Mouse (Mus musculus) splenic B cell, adult 2 months (primary cell): ENCODE results near the gene C1qb.

Experiments used
- DNase-seq: peaks from one replicate; pipeline ENCODE4 v3.0.0-alpha.2; 2011; ENCODE audit warnings: low read depth, low spot score
- H3K27me3 ChIP-seq: 2 replicates; pipeline ENCODE4 v1.6.1; 2012; ENCODE audit warnings: mild to moderate bottlenecking, low read length, moderate library complexity, mixed read lengths; ENCODE audit not compliant: control insufficient read depth, poor library complexity, insufficient read depth, severe bottlenecking
- H3K36me3 ChIP-seq: 2 replicates; pipeline ENCODE4 v1.6.1; 2012; ENCODE audit warnings: mild to moderate bottlenecking, low read length, moderate library complexity, mixed read lengths; ENCODE audit not compliant: control insufficient read depth, poor library complexity, insufficient read depth, severe bottlenecking

C1qb gene

DNA sequence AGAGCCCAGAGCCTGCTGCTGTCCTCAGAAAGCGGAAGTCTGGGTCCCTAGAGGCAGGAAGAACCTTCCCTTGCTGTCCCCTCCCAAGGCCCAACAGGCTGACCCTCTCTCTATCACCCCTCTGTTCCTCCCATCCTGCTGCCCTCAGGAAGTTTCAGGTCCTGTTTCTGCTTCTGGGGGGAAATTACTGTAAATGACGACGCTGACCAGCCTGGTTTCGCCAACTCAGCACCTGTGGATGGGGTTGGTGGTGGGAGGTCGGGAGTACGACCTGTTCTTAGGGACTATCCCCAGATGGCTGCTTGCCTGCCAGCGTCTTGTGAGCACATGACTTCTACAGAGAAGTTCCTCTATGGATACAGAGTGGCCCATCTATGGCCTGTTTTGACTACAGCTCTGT lies at the start of gene C1qb:
C1qb (minus strand) TSS at position 87 of the 400 bp plus-strand sequence.
- H3K36me3 ChIP-seq = no peaks in the 10 kb centered on the region
- H3K27me3 ChIP-seq = no peaks in the 10 kb centered on the region
- DNase-seq = no peak

- Histone ChIP-seq H3K36me3 (no peaks in the 10 kb centered on the region), H3K27me3 (no peaks in the 10 kb centered on the region)
- DNase-seq = no peak
Measured at GRCm38 (mm10) chr4:136934746-136935613, 49.0 kb upstream of the C1qb start.

DNA sequence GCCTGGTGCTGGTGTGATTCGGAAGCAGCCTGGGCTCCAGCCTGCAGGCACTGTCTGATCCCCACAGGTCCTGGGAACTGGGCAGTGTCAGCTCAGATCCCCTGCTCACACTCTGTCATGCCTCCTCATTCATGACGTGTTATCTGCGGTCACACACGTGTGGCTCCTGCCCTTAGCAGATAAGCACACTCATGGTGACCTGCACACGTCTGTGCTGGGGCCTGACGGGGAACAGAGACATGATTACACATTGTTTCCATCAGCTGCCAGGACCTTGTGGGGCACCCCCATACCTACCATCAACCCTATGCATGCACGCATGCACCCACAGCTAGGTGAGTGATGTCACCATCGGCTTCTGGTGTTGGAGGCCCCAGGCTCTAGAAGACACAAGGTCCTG lies 44.5 kb upstream of the C1qb start:
- no peaks in the 10 kb centered on the region for H3K36me3 ChIP-seq
- DNase-seq = no peak
- no peaks in the 10 kb centered on the region for H3K27me3 ChIP-seq

GRCm38 (mm10) chr4:136928928-136929327 lies 42.9 kb upstream of the C1qb start:
- peak; percentile 33 for DNase-seq

GRCm38 (mm10) chr4:136925804-136926203 lies 39.8 kb upstream of the C1qb start:
- no peak for DNase-seq
- no peaks in the 10 kb centered on the region for H3K36me3 ChIP-seq

More at GRCm38 (mm10) chr4:136928928-136929327, 42.9 kb upstream of the C1qb start:
- Histone ChIP-seq H3K27me3 (no peaks in the 10 kb centered on the region), H3K36me3 (no peaks in the 10 kb centered on the region)

DNA sequence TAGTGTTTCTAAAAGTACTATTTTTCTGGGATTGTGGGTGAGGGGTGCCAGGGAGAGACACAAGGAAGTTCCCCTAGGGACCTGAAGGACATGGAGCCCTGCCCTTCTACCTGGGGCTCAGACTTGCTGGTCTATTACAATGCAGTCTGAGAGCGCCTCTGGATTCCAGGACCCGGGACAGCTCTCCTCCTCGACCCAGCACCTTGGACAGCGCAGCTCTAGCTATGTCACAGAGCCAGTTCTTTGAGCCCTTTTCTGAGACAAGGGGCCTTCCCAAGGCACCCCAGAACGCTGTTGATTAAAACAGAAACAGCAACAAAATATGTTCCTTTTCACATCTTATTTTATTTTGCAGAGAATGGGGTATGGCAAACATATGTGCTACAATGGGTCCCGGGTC lies 38.5 kb upstream of the C1qb start:
- H3K27me3 ChIP-seq = no peaks in the 10 kb centered on the region
- DNase-seq = peak; percentile 31
- H3K36me3 ChIP-seq = no peaks in the 10 kb centered on the region

More at GRCm38 (mm10) chr4:136925804-136926203, 39.8 kb upstream of the C1qb start:
- H3K27me3 ChIP-seq = no peaks in the 10 kb centered on the region

DNA sequence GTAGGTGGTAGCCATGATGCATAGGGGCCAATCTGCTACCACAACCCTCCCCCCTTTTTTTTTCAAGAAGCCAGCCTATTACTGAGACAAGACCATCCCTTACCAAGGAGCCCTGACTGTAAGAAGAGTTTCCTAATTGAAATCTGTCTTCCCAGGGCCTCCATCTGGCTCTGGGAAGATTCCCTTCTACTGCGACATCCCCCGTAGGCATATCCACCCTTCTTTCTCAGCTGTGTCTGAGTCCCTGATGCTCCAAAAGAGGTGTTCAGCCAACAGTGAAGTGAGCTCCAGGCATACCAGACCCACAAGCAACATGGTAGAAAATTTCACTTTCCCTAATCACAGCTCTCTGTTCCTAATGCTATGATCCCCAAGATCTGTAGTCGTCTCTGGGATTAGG lies 33.5 kb upstream of the C1qb start:
- H3K27me3 ChIP-seq = no peaks in the 10 kb centered on the region
- no peaks in the 10 kb centered on the region for H3K36me3 ChIP-seq
- no peak for DNase-seq

GRCm38 (mm10) chr4:136918834-136919233 lies 32.8 kb upstream of the C1qb start:
- Histone ChIP-seq H3K36me3 (no peaks in the 10 kb centered on the region), H3K27me3 (no peaks in the 10 kb centered on the region)
- DNase-seq = no peak

DNA sequence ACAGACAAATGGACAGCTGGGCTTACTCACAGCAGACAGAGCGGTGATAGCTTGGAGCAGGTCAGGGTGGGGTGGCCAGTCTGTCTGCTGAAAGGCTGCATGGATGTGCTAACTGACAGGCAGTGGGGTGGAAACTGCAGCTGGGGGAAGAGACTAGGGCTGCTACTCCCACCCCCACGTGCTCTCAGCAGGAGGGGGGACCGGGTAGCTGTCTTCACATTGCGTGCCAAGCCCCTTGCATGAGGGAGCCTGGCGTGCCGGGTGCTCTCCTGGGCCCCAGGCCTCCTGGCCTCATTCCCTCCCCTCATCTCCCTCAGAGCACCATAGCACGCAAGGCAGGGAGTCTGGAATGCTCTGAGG lies 31.2 kb upstream of the C1qb start:
- no peaks in the 10 kb centered on the region for H3K36me3 ChIP-seq
- no peak for DNase-seq
- H3K27me3 ChIP-seq = no peaks in the 10 kb centered on the region

- Histone ChIP-seq H3K27me3 (no peaks in the 10 kb centered on the region), H3K36me3 (no peaks in the 10 kb centered on the region)
- DNase-seq = no peak
Measured at GRCm38 (mm10) chr4:136916359-136917164, 30.6 kb upstream of the C1qb start.

GRCm38 (mm10) chr4:136912841-136913240 lies 26.9 kb upstream of the C1qb start:
- no peak for DNase-seq
- no peaks in the 10 kb centered on the region for H3K36me3 ChIP-seq
- no peaks in the 10 kb centered on the region for H3K27me3 ChIP-seq

DNA sequence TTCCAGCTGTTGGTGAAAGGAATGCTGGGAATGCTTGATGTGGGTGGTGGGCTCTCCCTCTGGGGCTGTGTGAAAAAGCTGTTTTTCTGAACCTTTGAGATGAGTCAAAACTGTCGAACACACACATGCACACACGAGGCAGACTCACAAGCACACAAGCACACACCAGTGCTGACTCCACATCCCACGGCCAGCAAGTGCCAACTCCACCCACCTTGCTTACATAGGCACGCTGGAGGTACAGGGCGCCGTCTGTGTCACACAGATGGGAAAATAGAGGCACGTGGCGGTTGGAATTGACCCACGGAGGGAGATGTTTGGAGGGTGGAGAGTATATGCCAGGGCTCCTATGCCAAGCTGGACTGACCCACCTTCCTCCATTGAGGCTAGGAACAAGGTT lies 25.8 kb upstream of the C1qb start:
- Histone ChIP-seq H3K27me3 (no peaks in the 10 kb centered on the region), H3K36me3 (no peaks in the 10 kb centered on the region)
- no peak for DNase-seq

DNA sequence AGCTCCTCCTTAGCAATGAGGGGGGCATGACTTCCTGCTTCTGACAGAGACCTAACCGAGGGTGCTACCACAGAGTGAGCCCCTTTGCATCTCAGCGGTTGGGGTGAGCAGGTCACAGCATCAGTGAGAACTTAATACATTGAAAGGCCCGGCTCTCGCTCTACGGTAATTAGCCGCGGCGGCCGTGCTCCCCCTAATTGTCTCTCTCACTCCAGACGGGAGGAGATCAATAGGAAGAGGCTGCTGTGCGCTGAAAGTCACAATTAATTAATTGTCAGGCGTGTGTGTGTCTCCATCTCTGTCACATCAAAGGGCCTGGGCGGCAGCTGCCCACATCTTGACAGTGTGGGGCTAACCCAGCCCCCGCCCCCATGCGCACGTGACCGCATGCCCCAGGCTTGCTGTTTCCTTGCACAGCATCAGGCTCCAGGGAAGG lies 25.2 kb upstream of the C1qb start:
- Histone ChIP-seq H3K36me3 (no peaks in the 10 kb centered on the region), H3K27me3 (no peaks in the 10 kb centered on the region)
- DNase-seq = no peak

GRCm38 (mm10) chr4:136907809-136908208 lies 21.8 kb upstream of the C1qb start:
- Histone ChIP-seq H3K27me3 (no peaks in the 10 kb centered on the region), H3K36me3 (no peaks in the 10 kb centered on the region)
- DNase-seq = no peak

DNA sequence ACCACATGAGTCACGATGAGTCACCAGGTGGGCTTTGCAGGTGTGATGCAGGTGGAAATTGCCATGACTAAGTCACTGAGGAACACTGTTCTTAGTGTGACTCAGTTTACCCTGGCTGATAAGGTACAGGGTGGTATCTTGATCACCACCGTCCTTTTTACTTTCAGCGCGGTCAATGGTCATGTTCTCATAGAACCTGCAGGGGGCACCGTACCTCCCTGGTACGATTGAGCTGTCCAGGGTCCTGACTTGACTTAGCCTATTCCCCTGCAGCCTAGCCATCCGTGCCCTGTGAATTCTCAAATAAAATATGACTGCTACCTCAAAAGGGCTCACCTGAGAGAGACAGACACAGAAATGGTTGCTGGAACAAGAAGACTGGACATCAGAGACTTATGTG lies 21.0 kb upstream of the C1qb start:
- peak; percentile 54 for DNase-seq

More for the DNA sequence above, 21.0 kb upstream of the C1qb start:
- Histone ChIP-seq H3K27me3 (no peaks in the 10 kb centered on the region), H3K36me3 (no peaks in the 10 kb centered on the region)
